Mouse (Mus musculus) hindbrain, postnatal 0 days (tissue): ENCODE results near the gene Synpo2l. TPM values are rescaled to one million over a fixed set of nuclear protein-coding genes. Genes with fewer than 3 reads are reported as not detected.
"Not testable (repeated sequence)": the region's sequence is repeated elsewhere in the genome, so short reads cannot be mapped to it uniquely, and the experiment has no call there.

Experiments
- ATAC-seq: fragments of 200-750 bp; cut with Nextera tagmentation; 2 replicates; pipeline ENCODE4 v1.8.0; 2017; ENCODE audit warnings: mild to moderate bottlenecking, moderate TSS enrichment, moderate library complexity
- DNase-seq: peaks from one replicate; pipeline ENCODE4 v3.0.0-alpha.2; 2015; ENCODE audit warnings: low spot score
- H3K27ac ChIP-seq: fragments of 300-500 bp; sonication (generic); 2 replicates; pipeline ENCODE4 v1.5.1; 2014; ENCODE audit warnings: mild to moderate bottlenecking
- H3K27me3 ChIP-seq: fragments of 300-500 bp; sonication (generic); 2 replicates; pipeline ENCODE4 v1.6.1; 2014; ENCODE audit warnings: low read length, mixed read lengths; ENCODE audit not compliant: insufficient read depth
- H3K36me3 ChIP-seq: fragments of 300-500 bp; sonication (generic); 2 replicates; pipeline ENCODE4 v1.6.1; 2014; ENCODE audit warnings: low read length, mixed read lengths; ENCODE audit not compliant: insufficient read depth
- H3K4me1 ChIP-seq: fragments of 300-500 bp; sonication (generic); 2 replicates; pipeline ENCODE4 v1.6.1; 2014; ENCODE audit warnings: antibody characterized with exemption, low read length, mixed read lengths; ENCODE audit not compliant: insufficient read depth
- H3K4me2 ChIP-seq: fragments of 300-500 bp; sonication (generic); 2 replicates; pipeline ENCODE4 v1.6.1; 2014; ENCODE audit warnings: low read depth, mild to moderate bottlenecking, low read length, moderate library complexity, mixed read lengths
- H3K4me3 ChIP-seq: fragments of 300-500 bp; sonication (generic); 2 replicates; pipeline ENCODE4 v1.5.1; 2014; ENCODE audit warnings: low read length
- H3K9ac ChIP-seq: fragments of 300-500 bp; sonication (generic); replicated peaks from 2 replicates; pipeline ENCODE4 v1.6.1; 2014; ENCODE audit warnings: mild to moderate bottlenecking, low read length, moderate library complexity, mixed read lengths
- H3K9me3 ChIP-seq: fragments of 300-500 bp; sonication (generic); 2 replicates; pipeline ENCODE4 v1.6.1; 2016; ENCODE audit warnings: low read length, mixed read lengths
- CTCF ChIP-seq: IDR thresholded peaks from 2 replicates; pipeline ENCODE4 v1.5.1; 2016; ENCODE audit warnings: antibody characterized with exemption, control low read depth, low read depth
- WGBS: fragments of 180-500 bp; shearing (Covaris S2); extraction: QIAGEN DNeasy Blood & Tissue Kit; methylation state at CpG from one replicate; pipeline ENCODE4 v1.1.7; 2014; 5-methylcytosine and 5-hydroxymethylcytosine counted together
- polyA plus RNA-seq: library from polyadenylated mRNA; unstranded; fragments of >200 nt; fragmentation: Nextera tagmentation; extraction: Ambion mirVana; gene quantifications from 2 replicates; pipeline ENCODE4 v1.2.1, GENCODE M21; 2015
- total RNA-seq: library from RNA; depleted of rRNA; stranded (reverse); fragments of >200 nt; gene quantifications from 2 replicates; pipeline ENCODE4 v1.2.3, GENCODE M21; 2014

Synpo2l gene
- total and polyA plus RNA-seq, 2 experiments from 2014 or later = 0.20 to 0.52 TPM

DNA sequence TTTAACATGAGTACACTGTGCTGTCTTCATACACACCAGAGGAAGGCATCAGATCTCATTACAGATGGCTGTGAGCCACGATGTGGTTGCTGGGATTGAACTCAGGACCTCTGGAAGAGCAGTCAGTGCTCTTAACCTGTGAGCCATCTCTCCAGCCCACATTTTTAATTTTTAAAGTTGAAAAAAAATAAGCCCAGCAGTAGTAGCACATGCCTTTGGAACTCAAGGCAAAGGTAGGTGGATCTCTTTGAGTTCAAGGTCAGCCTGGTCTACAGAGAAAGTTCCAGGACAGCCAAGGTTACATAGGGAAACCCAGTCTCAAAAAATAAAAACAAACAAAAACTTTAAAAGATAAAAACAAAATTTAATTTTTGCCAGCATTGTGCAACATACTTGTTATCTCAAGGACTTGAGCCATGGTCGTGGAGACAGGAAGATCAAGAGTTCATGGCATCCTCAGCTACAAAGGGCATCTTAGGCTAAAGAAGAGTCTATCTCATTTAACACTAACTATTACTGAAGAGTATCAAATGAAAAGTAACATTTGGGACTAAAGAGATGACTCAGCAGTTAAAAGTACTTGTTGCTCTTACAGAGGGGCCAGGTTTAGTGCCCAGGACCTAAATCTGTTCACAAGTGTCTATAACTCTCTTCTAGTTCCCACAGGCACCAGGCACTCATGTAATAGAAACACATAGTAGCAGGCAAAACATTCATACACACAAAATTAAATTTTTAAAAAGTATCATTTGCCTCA is 30.2 kb downstream of the Synpo2l start:
- Histone ChIP-seq H3K27me3 (no peaks in the 10 kb centered on the region), H3K36me3 (no peaks in the 10 kb centered on the region), H3K4me1 (no peaks in the 10 kb centered on the region), H3K27ac (no peak overlapping the region), H3K4me2 (no peak overlapping the region), H3K4me3 (no peak overlapping the region), H3K9ac (no peak overlapping the region), H3K9me3 (no peaks in the 10 kb centered on the region)
- DNase-seq = no peak
- no peak for TF ChIP-seq CTCF
- WGBS = 85% methylated on average over 2 of the region's 2 CpGs
- ATAC-seq = no peak

- H3K27me3 ChIP-seq, H3K27ac ChIP-seq: not testable (repeated sequence)
- 98% methylated on average over 3 of the region's 3 CpGs for WGBS
These were observed 31.2 kb downstream of the Synpo2l start for GRCm38 (mm10) chr14:20636968-20637367.

GRCm38 (mm10) chr14:20635546-20635945 is 32.6 kb downstream of the Synpo2l start:
- no peak overlapping the region for H3K27ac ChIP-seq
- H3K4me1 ChIP-seq = no peaks in the 10 kb centered on the region
- no peak overlapping the region for H3K4me2 ChIP-seq
- TF ChIP-seq CTCF = no peak
- H3K9me3 ChIP-seq = no peaks in the 10 kb centered on the region
- H3K36me3 ChIP-seq = no peaks in the 10 kb centered on the region
- ATAC-seq (no peak), DNase-seq (no peak)
- 92% methylated on average over 2 of the region's 2 CpGs for WGBS
- H3K27me3 ChIP-seq = no peaks in the 10 kb centered on the region
- no peak overlapping the region for H3K4me3 ChIP-seq
- H3K9ac ChIP-seq = no peak overlapping the region

More at GRCm38 (mm10) chr14:20636968-20637367, 31.2 kb downstream of the Synpo2l start:
- H3K4me2 ChIP-seq, DNase-seq, H3K9me3 ChIP-seq, H3K9ac ChIP-seq, H3K4me3 ChIP-seq, H3K4me1 ChIP-seq, H3K36me3 ChIP-seq, ATAC-seq: not testable (repeated sequence)

DNA sequence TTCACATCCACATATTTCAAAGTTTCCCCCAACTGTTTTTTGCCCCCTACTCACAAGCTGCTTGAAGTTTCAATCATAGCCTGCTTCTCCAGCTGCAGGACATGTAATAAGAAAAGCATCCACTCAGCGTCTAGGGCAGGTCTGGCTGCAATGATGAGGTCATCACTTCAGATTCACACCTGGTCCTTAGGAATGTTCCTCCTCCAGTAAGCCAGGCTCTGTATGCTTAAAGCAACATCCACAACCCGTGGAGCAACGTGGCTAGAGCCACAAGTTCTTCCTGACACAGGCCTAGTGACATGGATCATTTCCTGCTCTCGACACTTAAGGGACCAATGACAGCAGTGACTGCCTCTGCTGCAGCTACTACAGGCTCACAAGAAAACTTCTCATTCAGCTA is 36.9 kb downstream of the Synpo2l start:
- DNase-seq (no peak), ATAC-seq (no peak)
- no peak overlapping the region for H3K4me2 ChIP-seq
- 74% methylated on average over 4 of the region's 4 CpGs for WGBS
- no peak overlapping the region for H3K4me3 ChIP-seq
- H3K27me3 ChIP-seq = no peaks in the 10 kb centered on the region
- H3K9ac ChIP-seq = no peak overlapping the region
- H3K9me3 ChIP-seq = no peaks in the 10 kb centered on the region
- TF ChIP-seq CTCF = no peak
- H3K4me1 ChIP-seq = no peaks in the 10 kb centered on the region
- H3K27ac ChIP-seq = no peak overlapping the region
- H3K36me3 ChIP-seq = no peaks in the 10 kb centered on the region

- Histone ChIP-seq H3K9me3 (no peaks in the 10 kb centered on the region), H3K27me3 (no peaks in the 10 kb centered on the region), H3K36me3 (no peaks in the 10 kb centered on the region), H3K27ac (no peak overlapping the region), H3K4me2 (no peak overlapping the region), H3K4me1 (no peaks in the 10 kb centered on the region), H3K9ac (no peak overlapping the region), H3K4me3 (no peak overlapping the region)
- no peak for TF ChIP-seq CTCF
- DNase-seq (no peak), ATAC-seq (no peak)
- 84% methylated on average over 3 of the region's 3 CpGs for WGBS
These were observed 41.2 kb downstream of the Synpo2l start for GRCm38 (mm10) chr14:20626971-20627370.

DNA sequence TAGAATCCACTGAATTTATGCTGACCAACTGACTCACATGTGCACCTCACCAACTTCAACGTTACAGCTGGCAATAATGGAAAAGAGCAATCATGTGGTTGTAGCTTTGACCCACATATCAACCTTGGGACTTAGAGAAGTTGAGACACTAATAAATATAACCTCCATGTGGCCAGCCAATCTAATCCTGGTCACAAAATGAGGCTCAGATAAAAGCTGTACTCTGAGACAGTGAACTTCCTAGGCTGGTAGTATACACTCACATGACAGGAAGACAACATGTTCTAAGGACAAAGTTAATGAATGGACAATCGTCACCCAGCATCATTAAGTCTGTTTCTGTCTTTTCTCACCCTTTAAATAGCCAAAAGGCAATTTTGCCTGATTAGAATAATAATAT is 41.7 kb downstream of the Synpo2l start:
- Histone ChIP-seq H3K36me3 (no peaks in the 10 kb centered on the region), H3K4me2 (no peak overlapping the region), H3K27ac (no peak overlapping the region), H3K9ac (no peak overlapping the region), H3K4me3 (no peak overlapping the region), H3K9me3 (no peaks in the 10 kb centered on the region), H3K27me3 (no peaks in the 10 kb centered on the region), H3K4me1 (no peaks in the 10 kb centered on the region)
- no peak for TF ChIP-seq CTCF
- DNase-seq (no peak), ATAC-seq (no peak)
- 77% methylated on average over 2 of the region's 2 CpGs for WGBS

- no peaks in the 10 kb centered on the region for H3K27me3 ChIP-seq
- H3K4me1 ChIP-seq = no peaks in the 10 kb centered on the region
- no peak for ATAC-seq
- no peak overlapping the region for H3K27ac ChIP-seq
- no peaks in the 10 kb centered on the region for H3K36me3 ChIP-seq
- no peak for DNase-seq
- H3K9ac ChIP-seq = no peak overlapping the region
- no peaks in the 10 kb centered on the region for H3K9me3 ChIP-seq
- 96% methylated on average over 3 of the region's 3 CpGs for WGBS
- no peak overlapping the region for H3K4me3 ChIP-seq
- H3K4me2 ChIP-seq = no peak overlapping the region
- TF ChIP-seq CTCF = no peak
These were observed 45.2 kb downstream of the Synpo2l start for GRCm38 (mm10) chr14:20622907-20623306.
